Mouse (Mus musculus) heart, adult 9 months (tissue): ENCODE data around the gene Tcp11l1.
A peak's percentile ranks its signal among the peaks of the same experiment; 100 is the strongest.

Experiments
- DNase-seq, 2 experiments: peaks; one replicate each; pipeline ENCODE4 v3.0.0; 2022; ENCODE audit warnings: low spot score in 2 of 2

The Tcp11l1 gene

GRCm38 (mm10) chr2:104711585-104712485 is at the start of gene Tcp11l1:
Gene Tcp11l1 (minus strand): TSS chr2:104712169.
- peak; percentile 21 to 53 for DNase-seq

- DNase-seq: no peak
Observed at GRCm38 (mm10) chr2:104750611-104751010, 38.6 kb upstream of the Tcp11l1 start.

GRCm38 (mm10) chr2:104748652-104749183 is 36.7 kb upstream of the Tcp11l1 start:
- DNase-seq: no peak

GRCm38 (mm10) chr2:104746251-104746650 is 34.3 kb upstream of the Tcp11l1 start:
- no peak for DNase-seq

- no peak for DNase-seq
Observed at GRCm38 (mm10) chr2:104743971-104744370, 32.0 kb upstream of the Tcp11l1 start.

- DNase-seq: no peak
Observed at GRCm38 (mm10) chr2:104743160-104743559, 31.2 kb upstream of the Tcp11l1 start.

GRCm38 (mm10) chr2:104742741-104743064 is 30.7 kb upstream of the Tcp11l1 start, which contains the start of gene Depdc7:
Gene Depdc7 (minus strand): TSS chr2:104742878.
- peak; percentile 80 to 88 for DNase-seq

GRCm38 (mm10) chr2:104741896-104742740 is 30.1 kb upstream of the Tcp11l1 start:
- DNase-seq: no peak

GRCm38 (mm10) chr2:104741015-104741758 is 29.2 kb upstream of the Tcp11l1 start:
- no peak for DNase-seq

GRCm38 (mm10) chr2:104740248-104740949 is 28.4 kb upstream of the Tcp11l1 start:
- DNase-seq: no peak

- no peak for DNase-seq
Observed at GRCm38 (mm10) chr2:104739691-104740090, 27.7 kb upstream of the Tcp11l1 start.

GRCm38 (mm10) chr2:104736241-104736640 is 24.3 kb upstream of the Tcp11l1 start:
- no peak for DNase-seq

- DNase-seq: no peak
Observed at GRCm38 (mm10) chr2:104732562-104733256, 20.7 kb upstream of the Tcp11l1 start.

GRCm38 (mm10) chr2:104732033-104732444 is 20.1 kb upstream of the Tcp11l1 start:
- peak; percentile 28 to 36 for DNase-seq

GRCm38 (mm10) chr2:104727369-104727768 is 15.4 kb upstream of the Tcp11l1 start:
- no peak for DNase-seq

GRCm38 (mm10) chr2:104722021-104722420 is 10.1 kb upstream of the Tcp11l1 start:
- DNase-seq: no peak

GRCm38 (mm10) chr2:104717827-104718226 is 5.9 kb upstream of the Tcp11l1 start:
- no peak for DNase-seq

- DNase-seq: peak in 1 of 2 experiments; percentile 10
Observed at GRCm38 (mm10) chr2:104717231-104717735, 5.3 kb upstream of the Tcp11l1 start.

GRCm38 (mm10) chr2:104716279-104716678 is 4.3 kb upstream of the Tcp11l1 start, which contains the start of gene Pin1rt1:
Gene Pin1rt1 (minus strand): TSS chr2:104716379.
- no peak for DNase-seq

- no peak for DNase-seq
Observed at GRCm38 (mm10) chr2:104714254-104714691, 2.3 kb upstream of the Tcp11l1 start.
